Mouse (Mus musculus) stomach, postnatal 0 days (tissue): ENCODE measurements around the gene Crtap.

Experiments used
- CTCF ChIP-seq: IDR thresholded peaks from 2 replicates; pipeline ENCODE4 v1.5.1; 2016; ENCODE audit warnings: antibody characterized with exemption, low read depth, mild to moderate bottlenecking, moderate library complexity
- EP300 ChIP-seq: optimal IDR thresholded peaks from 2 replicates; pipeline ENCODE3; 2016; ENCODE audit warnings: antibody characterized with exemption

- TF ChIP-seq EP300, result no peak
- TF ChIP-seq CTCF, result no peak
These were observed 64.3 kb downstream of the Crtap start for GRCm38 (mm10) chr9:114326011-114326748.
